Mouse (Mus musculus) layer of hippocampus, adult 2 months (tissue): Measurements from ENCODE around the gene Olfr372. TPM values are rescaled to one million over a fixed set of nuclear protein-coding genes. Genes with fewer than 3 reads are reported as not detected.
"Not testable (repeated sequence)": the region's sequence is repeated elsewhere in the genome, so short reads cannot be mapped to it uniquely, and the experiment has no call there.

Source experiments
- DNase-seq, 2 experiments: peaks; one replicate each; pipeline ENCODE4 v3.0.0; 2022; ENCODE audit warnings: low spot score in 2 of 2
- H3K27ac ChIP-seq: fragments of 200-600 bp; 2 replicates; pipeline ENCODE4 v1.8.1; 2022
- H3K4me3 ChIP-seq: fragments of 200-600 bp; 2 replicates; pipeline ENCODE4 v1.8.1; 2022; ENCODE audit warnings: mild to moderate bottlenecking
- CTCF ChIP-seq: fragments of 200-600 bp; conservative IDR thresholded peaks from 2 replicates; pipeline ENCODE4 v1.8.1; 2022; ENCODE audit warnings: antibody characterized with exemption, mild to moderate bottlenecking, moderate library complexity
- long read RNA-seq, 2 experiments: library from polyadenylated mRNA; stranded (forward); transcript quantifications; one replicate each; pipeline ENCODE4 v2.0.0; 2021; ENCODE audit warnings: borderline mapping rate in 2 of 2
- total RNA-seq, 2 experiments: library from RNA; stranded (reverse); gene quantifications; 2 replicates each; pipeline ENCODE4 v1.2.3; 2021

The Olfr372 gene
- not detected for total RNA-seq
- long read RNA-seq, experiment 1 = 0 reads
- long read RNA-seq, experiment 2 = 0 reads

DNA sequence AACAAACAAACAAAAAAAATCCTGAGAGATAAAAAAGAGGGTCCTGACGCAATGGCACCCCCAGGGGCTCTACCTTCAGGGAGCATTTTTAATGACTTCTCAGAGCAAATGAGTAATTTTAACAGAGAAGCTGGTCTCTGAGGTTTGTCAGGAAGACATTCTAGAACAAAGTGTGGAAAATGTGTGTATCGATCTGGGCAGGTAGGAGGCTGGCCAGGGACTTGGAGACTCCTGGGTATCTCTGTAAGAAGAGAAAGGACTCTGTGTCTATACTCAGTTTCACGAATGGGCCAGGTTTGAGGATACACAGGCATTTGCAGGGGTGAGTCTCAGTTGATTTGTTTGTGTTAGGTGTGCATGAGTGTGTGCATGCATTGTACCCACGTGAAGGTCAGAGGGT lies at the start of gene Olfr372:
Olfr372 (plus strand) TSS at position 301 of the 400 bp plus-strand sequence.
- not testable (repeated sequence) for DNase-seq, H3K4me3 ChIP-seq, H3K27ac ChIP-seq

DNA sequence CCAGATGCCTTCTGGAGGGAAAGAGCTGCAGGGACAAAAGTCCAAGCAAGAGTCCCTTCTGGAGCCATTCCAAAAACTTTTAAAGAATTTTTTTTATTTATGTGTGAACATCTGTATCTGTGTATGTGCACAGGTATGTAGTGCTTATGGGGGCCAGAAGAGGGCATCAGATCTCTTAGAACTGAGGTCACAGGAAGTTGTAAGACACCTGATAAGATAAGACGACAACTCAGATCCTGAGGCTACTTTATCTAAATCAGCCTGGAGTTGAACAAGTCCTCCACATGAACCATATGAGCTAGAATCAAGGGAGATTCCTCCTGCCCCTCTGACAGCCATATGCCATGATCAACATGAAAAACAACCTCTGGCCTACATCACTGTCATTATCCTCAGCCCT lies 41.6 kb upstream of the Olfr372 start:
- H3K4me3 ChIP-seq = no peak overlapping the region
- H3K27ac ChIP-seq = no peak overlapping the region
- TF ChIP-seq CTCF = no peak

DNA sequence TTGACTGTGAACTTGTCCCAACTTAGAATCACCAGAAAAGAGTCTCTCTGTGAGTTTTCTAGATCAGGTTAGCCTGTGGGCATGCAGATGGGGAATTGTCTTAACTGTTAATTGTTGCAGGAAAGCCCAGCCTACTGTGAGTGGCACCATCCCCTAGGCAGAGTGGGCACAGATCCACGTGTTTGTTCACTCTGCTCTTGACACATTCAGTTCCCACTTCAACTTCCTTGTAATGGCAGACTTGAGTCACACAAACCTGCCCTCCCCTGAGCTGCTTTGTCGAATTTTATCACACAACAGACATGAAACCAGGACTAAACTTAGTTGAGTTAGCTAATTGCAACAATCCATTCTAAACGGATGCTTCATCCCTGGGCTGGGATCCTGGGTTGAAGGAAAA lies 40.8 kb upstream of the Olfr372 start:
- DNase-seq = no peak
- no peak overlapping the region for H3K27ac ChIP-seq
- no peak overlapping the region for H3K4me3 ChIP-seq
- no peak for TF ChIP-seq CTCF

More for the DNA sequence above, 41.6 kb upstream of the Olfr372 start:
- DNase-seq = no peak

DNA sequence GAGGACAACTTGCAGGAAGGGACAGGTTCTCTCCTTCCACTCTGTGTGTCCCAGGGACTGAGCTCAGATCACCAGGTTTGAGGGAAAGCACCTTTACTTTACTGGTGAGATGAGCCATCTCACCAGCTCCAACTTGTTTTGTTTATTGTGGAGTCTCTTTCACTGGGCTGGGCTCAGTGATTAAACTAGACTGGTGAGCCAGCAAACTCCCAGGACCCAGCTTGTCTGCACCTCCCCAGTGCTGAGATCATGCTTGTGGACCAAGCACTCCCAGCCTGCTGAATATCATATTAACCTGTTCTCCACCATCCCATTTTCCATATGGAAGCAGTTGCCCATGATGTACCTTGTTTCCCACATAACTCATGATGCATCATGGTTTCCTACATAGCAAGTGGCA lies 38.1 kb upstream of the Olfr372 start:
- DNase-seq = no peak
- TF ChIP-seq CTCF = no peak
- Histone ChIP-seq H3K27ac (no peak overlapping the region), H3K4me3 (no peak overlapping the region)

DNA sequence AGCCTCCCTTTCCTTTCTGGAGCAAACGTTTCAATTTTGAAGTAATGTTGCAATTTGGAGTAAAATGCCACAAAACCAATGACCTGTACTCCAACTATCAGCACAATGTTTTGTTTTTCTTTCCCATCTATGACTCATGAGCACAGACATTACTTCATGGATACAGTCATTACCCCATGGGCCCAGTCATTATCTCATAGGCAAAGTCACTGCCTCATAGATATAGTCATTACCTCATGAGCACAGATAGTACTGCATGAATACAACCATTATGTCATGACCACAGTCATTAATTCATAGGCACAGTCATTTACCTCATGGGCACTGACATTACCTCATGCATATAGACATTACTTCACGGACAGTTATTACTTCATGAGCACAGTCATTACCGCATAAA lies 35.1 kb upstream of the Olfr372 start:
- H3K4me3 ChIP-seq = no peak overlapping the region

DNA sequence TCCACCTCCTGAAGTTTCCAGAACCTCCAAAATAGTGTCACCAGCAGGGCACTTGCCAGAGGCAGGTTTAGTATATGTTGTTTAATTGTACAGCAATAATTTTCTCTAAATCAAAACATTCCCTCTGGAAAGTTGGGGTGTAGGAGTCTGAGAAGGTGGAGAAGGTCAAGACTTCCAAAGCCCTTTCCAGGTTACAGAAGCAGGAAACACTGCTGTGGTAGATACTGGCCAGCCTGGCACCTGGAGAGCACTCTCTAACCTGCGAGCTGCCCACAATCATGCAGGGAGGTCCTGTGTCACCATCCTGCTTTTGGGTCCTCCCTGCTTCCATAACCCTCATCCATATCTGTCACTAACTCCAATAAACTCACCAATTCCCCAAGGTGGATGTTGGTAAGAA lies 34.3 kb upstream of the Olfr372 start:
- Histone ChIP-seq H3K27ac (no peak overlapping the region), H3K4me3 (no peak overlapping the region)
- DNase-seq = no peak
- TF ChIP-seq CTCF = no peak

More for the DNA sequence above, 35.1 kb upstream of the Olfr372 start:
- TF ChIP-seq CTCF = no peak
- H3K27ac ChIP-seq = no peak overlapping the region
- no peak for DNase-seq

DNA sequence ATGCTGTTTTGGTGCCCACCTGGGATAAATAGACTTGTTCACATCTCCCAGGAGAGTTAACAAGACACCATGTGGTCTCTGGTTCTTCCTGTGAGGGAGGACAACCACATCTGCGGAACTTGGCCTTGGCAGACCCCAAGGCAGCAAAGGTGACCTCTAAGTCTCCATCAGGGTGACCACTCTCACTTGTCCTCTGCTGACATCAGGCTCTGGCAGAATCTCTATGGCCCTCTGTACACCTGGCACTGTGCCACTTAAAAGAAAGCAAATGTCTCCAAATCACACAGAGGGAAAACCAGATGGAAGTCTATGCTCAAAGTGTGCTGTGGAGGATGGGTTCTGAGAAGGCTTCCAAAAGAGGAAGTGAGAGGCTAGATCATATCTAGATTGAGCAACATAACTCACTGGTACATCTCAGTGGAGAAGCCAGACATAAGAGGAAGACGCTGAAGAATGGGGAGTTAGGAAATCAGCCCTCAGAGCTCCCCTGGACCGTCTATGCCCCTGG lies 32.8 kb upstream of the Olfr372 start:
- no peak overlapping the region for H3K27ac ChIP-seq
- no peak for TF ChIP-seq CTCF
- H3K4me3 ChIP-seq = no peak overlapping the region
- DNase-seq = no peak

DNA sequence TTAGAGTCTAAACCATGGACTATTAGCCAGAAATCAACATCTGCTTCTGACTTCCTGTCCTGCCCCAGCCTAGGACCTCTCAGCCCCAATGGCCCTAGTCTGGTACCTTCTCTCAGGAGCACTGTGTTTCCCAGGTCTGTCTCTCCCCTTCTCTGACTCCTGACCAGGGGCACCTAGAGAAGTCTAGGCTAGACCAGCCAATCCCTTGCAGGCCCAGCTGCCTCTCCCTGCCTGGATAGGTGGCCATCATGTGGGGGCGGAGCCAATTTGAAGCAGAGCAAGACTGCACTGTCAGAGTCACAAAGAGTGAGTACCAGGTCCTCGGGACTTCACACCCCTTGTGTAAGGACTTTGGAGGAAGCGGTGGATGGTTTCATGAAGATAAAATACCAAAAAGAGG lies 31.5 kb upstream of the Olfr372 start, which contains the start of gene Cyp4f18:
Cyp4f18 (minus strand) TSS at position 154 of the 400 bp plus-strand sequence.
- no peak for DNase-seq
- no peak within 1 kb of the TSS for H3K4me3 ChIP-seq
- H3K27ac ChIP-seq = no peak within 1 kb of the TSS
- TF ChIP-seq CTCF = no peak

DNA sequence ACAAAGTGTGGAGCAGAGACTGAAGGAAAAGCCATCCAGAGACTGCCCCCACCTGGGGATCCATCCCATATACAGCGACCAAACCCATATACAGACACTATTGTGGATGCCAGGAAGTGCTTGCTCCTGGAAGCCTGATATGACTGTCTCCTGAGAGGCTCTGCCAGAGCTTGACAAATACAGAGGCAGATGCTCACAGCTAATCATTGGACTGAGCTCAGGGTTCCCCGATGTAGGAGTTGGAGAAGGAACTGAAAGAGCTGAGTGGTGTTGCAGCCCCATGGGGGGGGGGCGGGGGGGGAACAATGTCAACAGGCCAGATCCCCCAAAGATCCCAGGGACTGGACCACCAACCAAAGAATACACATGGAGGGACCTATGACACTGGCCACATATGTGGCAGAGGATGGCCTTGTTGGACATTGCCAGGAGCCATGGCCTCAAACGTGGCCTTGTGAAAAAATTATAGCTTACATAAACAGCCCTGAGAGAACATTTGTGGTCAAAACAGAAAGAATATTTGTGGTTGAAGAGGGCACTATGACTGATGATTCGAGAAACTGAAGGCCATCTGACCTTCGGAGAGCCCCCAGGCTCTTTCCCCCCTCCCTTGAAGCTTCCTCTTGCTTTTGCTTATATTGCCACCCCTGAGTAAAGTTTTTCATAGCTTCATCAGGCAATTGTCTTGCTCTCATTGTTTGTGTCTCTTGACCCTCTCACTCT lies 27.4 kb upstream of the Olfr372 start:
- H3K27ac ChIP-seq, DNase-seq, H3K4me3 ChIP-seq: not testable (repeated sequence)

DNA sequence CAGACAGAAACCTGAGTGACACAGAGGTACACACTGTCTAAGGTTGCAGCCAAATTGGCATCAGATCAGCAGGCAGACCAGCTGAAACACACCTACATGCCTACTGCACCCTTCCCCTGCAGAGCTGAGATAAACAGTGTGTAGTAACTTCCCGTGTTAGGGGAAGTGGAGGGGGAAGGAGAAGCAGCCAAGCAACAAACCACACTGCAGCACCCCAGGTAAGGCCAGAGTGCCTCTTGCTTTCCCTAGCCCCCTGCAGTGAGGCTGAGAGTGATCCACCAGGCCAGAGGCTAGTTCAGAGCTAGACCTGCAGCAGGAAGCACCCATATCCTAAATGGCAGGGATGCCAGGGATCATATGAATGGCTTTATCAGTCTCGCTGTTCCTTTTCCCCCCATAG lies 23.7 kb upstream of the Olfr372 start:
- not testable (repeated sequence) for H3K4me3 ChIP-seq, DNase-seq, H3K27ac ChIP-seq

DNA sequence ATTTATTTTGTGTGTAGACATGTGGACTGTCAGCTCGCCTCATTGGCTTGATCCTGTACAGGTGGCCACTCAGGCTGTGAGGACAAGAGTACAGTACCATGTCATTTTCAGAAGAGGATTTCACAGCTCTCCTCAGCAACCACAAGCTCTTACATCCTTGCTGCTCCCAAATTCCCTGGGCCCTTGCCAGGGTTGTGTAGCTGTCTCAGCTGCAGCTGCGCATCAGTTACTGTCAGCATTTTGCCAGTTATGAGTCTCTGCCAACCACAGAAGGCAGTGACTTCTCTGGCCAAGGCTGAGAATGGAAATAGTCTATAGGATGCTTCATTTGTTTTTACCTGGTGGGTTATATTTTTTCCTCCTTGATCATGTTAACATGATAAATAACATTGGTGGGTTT lies 22.9 kb upstream of the Olfr372 start:
- H3K4me3 ChIP-seq = no peak overlapping the region
- H3K27ac ChIP-seq = no peak overlapping the region
- DNase-seq = peak in 1 of 2 experiments; percentile 16
- no peak for TF ChIP-seq CTCF

DNA sequence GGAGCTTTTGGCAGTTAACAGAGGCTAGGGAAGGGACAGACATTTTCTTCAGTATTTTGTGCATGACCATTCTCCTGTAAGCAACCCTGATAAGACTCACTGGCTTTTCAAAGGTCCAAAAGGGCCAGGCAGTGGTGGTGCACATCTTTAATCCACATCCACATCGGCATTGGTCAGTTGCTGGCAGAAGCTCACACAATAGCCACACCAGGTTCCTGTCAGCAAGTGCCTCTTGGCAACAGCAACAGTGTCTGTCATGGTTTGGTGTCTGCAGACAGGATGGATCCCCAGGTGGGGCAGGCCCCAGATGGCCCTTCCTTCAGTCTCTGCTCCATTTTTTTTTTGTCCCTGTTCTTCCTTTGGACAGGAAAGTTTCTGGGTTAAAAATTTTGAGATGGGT lies 22.0 kb upstream of the Olfr372 start:
- not testable (repeated sequence) for DNase-seq, H3K4me3 ChIP-seq, H3K27ac ChIP-seq

DNA sequence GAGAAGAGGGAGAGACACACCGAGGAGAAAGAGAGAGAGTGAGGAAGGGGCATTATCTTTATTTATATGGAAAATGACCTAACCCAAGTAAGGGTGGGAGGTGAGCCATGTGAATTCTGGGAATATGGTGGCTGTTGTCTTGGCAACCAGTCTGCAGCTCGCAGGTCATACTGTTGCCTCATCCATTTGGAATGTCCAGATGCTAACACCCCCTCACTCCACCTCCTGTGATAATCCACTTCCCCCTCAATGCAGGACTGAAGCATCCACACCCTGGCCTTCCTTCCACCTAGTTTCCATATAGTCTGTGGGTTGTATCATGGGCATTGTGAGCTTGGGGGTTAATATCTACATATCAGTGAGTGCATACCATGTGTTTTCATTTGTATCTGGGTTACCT lies 21.2 kb upstream of the Olfr372 start:
- H3K4me3 ChIP-seq = no peak overlapping the region
- TF ChIP-seq CTCF = no peak
- H3K27ac ChIP-seq = no peak overlapping the region
- no peak for DNase-seq

DNA sequence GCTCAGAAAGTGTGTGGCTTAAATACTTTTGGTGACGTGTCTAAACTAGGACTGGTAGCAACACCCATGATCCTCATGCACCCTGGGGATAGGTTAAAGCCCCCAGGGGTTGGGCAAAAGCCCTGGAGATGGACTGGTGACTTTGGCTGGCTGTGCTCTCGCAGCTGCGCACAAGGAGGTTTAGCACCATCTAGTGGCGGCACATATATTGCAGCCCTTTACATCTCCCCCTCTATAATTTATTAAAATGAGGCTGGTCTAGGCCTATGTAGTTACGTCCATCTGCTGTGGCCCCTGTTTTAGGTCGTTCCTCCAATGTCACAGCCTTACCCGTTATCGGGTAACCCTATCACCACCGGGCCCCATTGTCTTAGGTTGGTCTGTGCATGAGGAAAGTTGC lies 16.1 kb upstream of the Olfr372 start:
- peak in 1 of 2 experiments; percentile 42 for DNase-seq
- TF ChIP-seq CTCF = peak; percentile 44

More for the DNA sequence above, 16.1 kb upstream of the Olfr372 start:
- H3K4me3 ChIP-seq, H3K27ac ChIP-seq: not testable (repeated sequence)
